ENCODE assay signal across 14 mouse cellular contexts in genomic region chr6:8421421-8421820, GRCm38 (mm10).
A peak's percentile ranks its signal among the peaks of the same experiment; 100 is the strongest.
DNase-seq lines count a peak whose midpoint lies in the region; ATAC-seq and TF ChIP-seq lines count a peak whose summit lies in the region.
"Had no signal": no experiment of that assay in that cellular context is flagged by ENCODE, and none has a peak within 500 bp of the region (broad histone marks: within the 10 kb centered on the region; RNA-seq: fewer than 3 reads in every experiment).

No protein-coding gene starts in this region.

- ATAC-seq in heart, embryonic 13.5 days (ENCODE audit: extremely low read depth, insufficient number of reproducible peaks, low FRiP score, low TSS enrichment) = no peak
- ATAC-seq in liver, postnatal 0 days = no peak
- ATAC-seq in intestine, embryonic 15.5 days = peak; percentile 66; the same call in 1 of the 2 replicates

- no peak for TF ChIP-seq POLR2A in liver, adult 2 months (IDR thresholded peaks at IDR 0.05; ENCODE audit: extremely low read depth, insufficient read depth, low read length)

- H3K9me3 ChIP-seq in heart, embryonic 13.5 days = no peaks in the 10 kb centered on the region
- H3K9me3 ChIP-seq in liver, postnatal 0 days (ENCODE audit: low read length) = no peaks in the 10 kb centered on the region
- no peaks in the 10 kb centered on the region for H3K9me3 ChIP-seq in intestine, embryonic 15.5 days
- H3K9me3 ChIP-seq: heart, embryonic 15.5 days; liver, embryonic 13.5 days; midbrain, embryonic 12.5 days had no signal

- H3K4me3 ChIP-seq in heart, embryonic 13.5 days = no peak overlapping the region
- no peak overlapping the region for H3K4me3 ChIP-seq in liver, adult 2 months (ENCODE audit: insufficient read depth, low read depth, low read length)
- H3K4me3 ChIP-seq in liver, postnatal 0 days (ENCODE audit: low read depth, low read length) = no peak overlapping the region
- H3K4me3 ChIP-seq in intestine, embryonic 15.5 days (replicated peaks) = no peak overlapping the region
- H3K4me3 ChIP-seq: heart, embryonic 15.5 days; liver, embryonic 13.5 days; midbrain, embryonic 12.5 days had no signal

- H3K4me1 ChIP-seq in heart, embryonic 13.5 days = peaks cover 58% of the 10 kb centered on the region
- H3K4me1 ChIP-seq in liver, adult 2 months (ENCODE audit: control insufficient read depth, insufficient read depth, low read length) = peaks cover 4% of the 10 kb centered on the region; the same call in 1 of the 2 replicates
- H3K4me1 ChIP-seq in liver, postnatal 0 days (ENCODE audit: insufficient read depth) = peaks cover 4% of the 10 kb centered on the region; the same call in 1 of the 2 replicates
- H3K4me1 ChIP-seq in intestine, embryonic 15.5 days (replicated peaks) = no peaks in the 10 kb centered on the region

- 59% methylated on average over 5 of the region's 5 CpGs for WGBS in heart, embryonic 13.5 days
- WGBS in liver, adult 2 months = 62% methylated on average over 5 of the region's 5 CpGs
- 70% methylated on average over 5 of the region's 5 CpGs for WGBS in liver, postnatal 0 days (ENCODE audit: insufficient replicate concordance)
- WGBS in intestine, embryonic 15.5 days = 72% methylated on average over 5 of the region's 5 CpGs

- H3K36me3 ChIP-seq in heart, embryonic 13.5 days = no peaks in the 10 kb centered on the region
- H3K36me3 ChIP-seq in liver, adult 2 months (ENCODE audit: control insufficient read depth, insufficient read depth, low read length) = no peaks in the 10 kb centered on the region
- H3K36me3 ChIP-seq in liver, postnatal 0 days (replicated peaks; ENCODE audit: insufficient read depth, low read length) = no peaks in the 10 kb centered on the region
- H3K36me3 ChIP-seq in intestine, embryonic 15.5 days = no peaks in the 10 kb centered on the region
- H3K36me3 ChIP-seq: heart, embryonic 15.5 days; liver, embryonic 13.5 days; midbrain, embryonic 12.5 days had no signal

- peak overlapping the region; percentile 8; the same call in 1 of the 2 replicates for H3K27ac ChIP-seq in heart, embryonic 13.5 days (replicated peaks)
- no peak overlapping the region for H3K27ac ChIP-seq in liver, adult 2 months (replicated peaks; ENCODE audit: insufficient read depth, low read depth, low read length)
- H3K27ac ChIP-seq in liver, postnatal 0 days (ENCODE audit: low read depth) = no peak overlapping the region
- no peak overlapping the region for H3K27ac ChIP-seq in intestine, embryonic 15.5 days
- H3K27ac ChIP-seq: heart, embryonic 15.5 days; liver, embryonic 13.5 days; midbrain, embryonic 12.5 days had no signal

- TF ChIP-seq CTCF in liver, adult 2 months (IDR thresholded peaks at IDR 0.05; ENCODE audit: low read depth, low read length) = no peak
- no peak for TF ChIP-seq CTCF in liver, postnatal 0 days (IDR thresholded peaks at IDR 0.05; ENCODE audit: low read depth)

- H3K79me2 ChIP-seq in liver, adult 2 months (ENCODE audit: control insufficient read depth, insufficient read depth, low read length) = no peaks in the 10 kb centered on the region

- H3K27me3 ChIP-seq in heart, embryonic 13.5 days (replicated peaks) = no peaks in the 10 kb centered on the region
- no peaks in the 10 kb centered on the region for H3K27me3 ChIP-seq in liver, adult 2 months (ENCODE audit: control insufficient read depth, insufficient read depth, low read length)
- H3K27me3 ChIP-seq in liver, postnatal 0 days (ENCODE audit: insufficient read depth, low read length) = no peaks in the 10 kb centered on the region
- H3K27me3 ChIP-seq in intestine, embryonic 15.5 days (replicated peaks) = no peaks in the 10 kb centered on the region
- H3K27me3 ChIP-seq: heart, embryonic 15.5 days; liver, embryonic 13.5 days; midbrain, embryonic 12.5 days had no signal

- no peak for DNase-seq in heart, adult 8-10 months (ENCODE audit: low spot score)
- peak; percentile 43 for DNase-seq in liver, adult 2 months (ENCODE audit: extremely low read depth, low read depth, low spot score)
- DNase-seq in liver, postnatal 0 days = no peak
- DNase-seq in right cerebral cortex, postnatal 4 days = no peak
- no peak for DNase-seq in embryo, embryonic 11 days
- DNase-seq: kidney, adult 8-10 months; kidney, postnatal 14 days; left cerebral cortex, postnatal 4 days; liver, embryonic 13.5 days; spleen, adult 18-20 months had no signal

- H3K4me2 ChIP-seq in heart, embryonic 13.5 days = no peak overlapping the region
- no peak overlapping the region for H3K4me2 ChIP-seq in liver, postnatal 0 days (ENCODE audit: low read depth, low read length)
- no peak overlapping the region for H3K4me2 ChIP-seq in intestine, embryonic 15.5 days (replicated peaks)
- H3K4me2 ChIP-seq: heart, embryonic 15.5 days; liver, embryonic 13.5 days; midbrain, embryonic 12.5 days had no signal

- H3K9ac ChIP-seq in heart, embryonic 13.5 days = 0 out of 2 replicates have a peak overlapping the region, but pooled peaks have one; percentile 12
- H3K9ac ChIP-seq in liver, adult 2 months (ENCODE audit: low read depth, low read length) = no peak overlapping the region
- no peak overlapping the region for H3K9ac ChIP-seq in liver, postnatal 0 days (replicated peaks)
- H3K9ac ChIP-seq in intestine, embryonic 15.5 days = no peak overlapping the region
- H3K9ac ChIP-seq: heart, embryonic 15.5 days; liver, embryonic 13.5 days; midbrain, embryonic 12.5 days had no signal

- no peak for TF ChIP-seq EP300 in liver, postnatal 0 days (IDR thresholded peaks at IDR 0.05; ENCODE audit: low read depth)
